Mouse (Mus musculus): ENCODE data around the gene Map6. TPM values are rescaled to one million over a fixed set of nuclear protein-coding genes. Genes with fewer than 3 reads are reported as not detected.

Gene Map6
- polyA plus RNA-seq, 1 experiment: 188 TPM

DNA sequence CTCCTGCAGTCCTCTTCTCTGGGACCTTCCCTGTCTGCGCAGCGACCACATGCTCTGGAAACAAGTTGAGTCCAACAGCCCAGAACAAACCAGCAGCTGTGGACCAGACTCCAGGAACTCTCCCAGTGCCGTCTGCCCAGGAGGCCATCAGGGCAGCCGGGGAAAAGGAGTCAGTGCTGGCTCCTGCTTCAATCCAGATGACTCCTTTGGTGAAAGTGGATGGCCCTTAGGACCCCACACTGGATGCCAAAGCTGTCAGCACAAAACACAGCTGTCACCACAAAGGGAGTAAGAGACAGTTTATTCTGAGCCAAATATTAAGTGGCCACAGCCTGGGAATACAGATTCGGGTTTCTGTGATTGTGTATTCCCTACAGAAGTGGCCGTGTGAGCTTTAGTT lies 23.7 kb downstream of the Map6 start:
- no peak for DNase-seq (ENCODE audit: low read depth)
- no peak for TF ChIP-seq CTCF (IDR thresholded peaks at IDR 0.05; ENCODE audit: borderline replicate concordance, extremely low read depth, insufficient read depth, insufficient read length)
- TF ChIP-seq POLR2A (IDR thresholded peaks at IDR 0.05; ENCODE audit: borderline replicate concordance, extremely low read depth, insufficient read depth, insufficient read length, poor library complexity, severe bottlenecking): no peak

DNA sequence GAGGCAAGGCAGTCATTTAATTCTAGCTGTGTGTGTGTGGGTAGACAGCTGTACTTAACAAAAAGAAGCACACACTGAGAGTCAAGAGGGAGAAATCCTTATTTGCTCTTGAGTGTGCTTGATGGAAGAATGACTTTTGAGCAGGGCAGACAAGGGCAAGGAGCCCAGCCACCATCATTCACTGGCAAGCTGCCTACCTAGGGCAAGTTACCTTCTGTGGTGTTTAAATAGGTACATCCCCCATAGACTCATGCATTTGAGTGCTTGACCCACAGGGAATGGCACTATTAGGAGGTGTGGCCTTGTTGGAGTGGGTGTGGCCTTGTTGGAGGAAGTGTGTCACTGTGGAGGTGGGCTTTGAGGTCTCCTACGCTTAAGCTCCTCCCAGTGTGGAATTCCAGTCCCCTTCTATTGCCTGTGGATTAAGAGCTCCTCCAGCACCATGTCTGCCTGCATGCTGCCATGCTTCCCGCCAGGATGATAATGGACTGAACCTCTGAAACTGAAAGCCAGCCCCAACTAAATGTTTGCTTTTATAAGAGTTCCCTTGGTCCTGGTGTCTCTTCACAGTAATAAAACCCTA lies 27.0 kb downstream of the Map6 start:
- TF ChIP-seq CTCF (IDR thresholded peaks at IDR 0.05; ENCODE audit: borderline replicate concordance, extremely low read depth, insufficient read depth, insufficient read length) (no peak), POLR2A (IDR thresholded peaks at IDR 0.05; ENCODE audit: borderline replicate concordance, extremely low read depth, insufficient read depth, insufficient read length, poor library complexity, severe bottlenecking) (no peak)
- no peak for DNase-seq (ENCODE audit: low read depth)

GRCm38 (mm10) chr7:99295104-99295503 lies 27.9 kb downstream of the Map6 start:
- TF ChIP-seq CTCF (IDR thresholded peaks at IDR 0.05; ENCODE audit: borderline replicate concordance, extremely low read depth, insufficient read depth, insufficient read length) (no peak), POLR2A (IDR thresholded peaks at IDR 0.05; ENCODE audit: borderline replicate concordance, extremely low read depth, insufficient read depth, insufficient read length, poor library complexity, severe bottlenecking) (no peak)
- no peak for DNase-seq (ENCODE audit: low read depth)

DNA sequence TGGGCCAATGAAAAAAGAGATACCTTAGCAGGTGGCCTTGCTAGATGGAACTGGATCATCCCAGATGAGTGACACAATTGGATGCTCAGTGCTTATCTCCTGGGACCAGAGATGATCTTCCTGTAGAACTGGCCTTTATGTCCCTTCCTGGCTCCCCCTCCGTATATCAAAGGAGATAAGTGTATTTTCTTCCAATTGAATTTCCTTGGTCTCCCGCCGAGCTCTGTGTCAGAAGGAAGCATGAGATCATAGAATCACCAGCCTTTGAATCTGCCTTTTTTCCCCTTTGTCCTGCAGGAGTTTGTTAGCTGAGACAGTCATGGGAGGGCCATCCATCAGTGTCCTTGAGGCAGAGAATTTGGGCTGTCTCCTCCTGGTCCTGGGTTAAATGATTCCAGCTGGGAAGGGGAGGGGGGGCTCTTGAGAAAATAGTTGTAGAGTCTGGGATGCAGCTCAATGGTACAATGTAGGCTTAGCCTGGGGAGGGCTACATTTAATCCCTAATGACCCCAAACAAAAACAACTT lies 33.5 kb downstream of the Map6 start:
- TF ChIP-seq CTCF (IDR thresholded peaks at IDR 0.05; ENCODE audit: borderline replicate concordance, extremely low read depth, insufficient read depth, insufficient read length) (no peak), POLR2A (IDR thresholded peaks at IDR 0.05; ENCODE audit: borderline replicate concordance, extremely low read depth, insufficient read depth, insufficient read length, poor library complexity, severe bottlenecking) (no peak)
- peak; percentile 64 for DNase-seq (ENCODE audit: low read depth)

DNA sequence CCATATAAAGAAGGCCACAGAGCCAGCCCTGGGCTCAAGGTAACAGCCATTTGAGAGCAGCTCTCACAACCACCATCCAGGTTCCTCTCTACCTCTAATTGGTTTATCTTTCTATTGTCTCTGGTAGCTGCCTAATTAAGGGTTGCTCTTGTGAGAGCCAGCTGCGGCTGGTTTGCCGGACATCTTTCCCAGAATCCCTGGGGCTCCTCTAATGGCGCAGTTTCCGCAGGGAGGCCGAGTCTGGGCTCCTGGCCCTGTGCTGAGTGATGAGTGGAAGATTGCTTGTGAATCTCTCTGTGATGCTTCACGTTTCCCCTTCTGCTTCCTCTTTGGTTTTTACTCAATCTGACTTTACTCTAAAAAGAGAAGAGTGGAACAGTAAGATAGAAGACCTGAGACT lies 36.8 kb downstream of the Map6 start:
- peak; percentile 83 for DNase-seq (ENCODE audit: low read depth)
- no peak for TF ChIP-seq POLR2A (IDR thresholded peaks at IDR 0.05; ENCODE audit: borderline replicate concordance, extremely low read depth, insufficient read depth, insufficient read length, poor library complexity, severe bottlenecking)
- no peak for TF ChIP-seq CTCF (IDR thresholded peaks at IDR 0.05; ENCODE audit: borderline replicate concordance, extremely low read depth, insufficient read depth, insufficient read length)

DNA sequence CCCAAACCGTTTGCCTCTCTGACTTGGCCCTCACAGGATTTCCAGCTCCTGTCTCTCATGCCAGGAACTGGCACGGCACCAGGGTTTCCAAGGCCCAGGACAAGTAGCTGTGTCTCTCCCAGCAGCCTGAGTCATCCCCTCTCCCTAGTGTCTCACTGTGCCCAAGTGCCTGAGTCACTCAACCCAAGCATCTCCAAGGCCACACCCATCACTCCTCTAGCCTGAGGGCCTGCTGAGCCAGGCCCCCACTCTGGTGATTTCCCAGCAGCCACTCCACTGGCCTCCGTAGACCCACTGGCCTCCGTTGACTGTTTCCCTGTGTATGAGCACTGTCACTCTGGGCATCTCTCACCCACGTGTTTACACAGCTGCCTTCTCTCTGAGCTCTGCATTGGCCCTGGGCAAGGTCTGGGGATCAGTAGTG lies 37.7 kb downstream of the Map6 start:
- DNase-seq (ENCODE audit: low read depth): peak; percentile 79
- TF ChIP-seq CTCF (IDR thresholded peaks at IDR 0.05; ENCODE audit: borderline replicate concordance, extremely low read depth, insufficient read depth, insufficient read length) (no peak), POLR2A (IDR thresholded peaks at IDR 0.05; ENCODE audit: borderline replicate concordance, extremely low read depth, insufficient read depth, insufficient read length, poor library complexity, severe bottlenecking) (no peak)

DNA sequence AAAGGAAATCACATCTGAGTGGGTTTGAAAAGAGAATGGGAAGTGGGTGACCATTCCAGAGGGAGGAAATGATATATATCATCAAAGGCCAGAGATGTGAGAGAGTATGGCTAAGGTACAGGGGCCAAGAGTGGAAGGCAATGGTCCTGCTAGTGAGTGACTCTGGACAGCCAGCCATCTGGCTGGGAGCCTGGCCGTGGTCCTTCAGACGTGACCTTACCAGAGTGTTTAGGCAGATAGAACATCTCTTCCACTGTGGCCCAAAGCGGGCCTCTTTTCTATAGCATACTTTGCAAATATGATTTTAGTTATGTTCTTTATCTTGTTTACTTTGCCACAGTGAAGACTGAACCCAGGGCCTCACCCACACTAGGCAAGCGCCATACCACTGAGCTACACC lies 38.4 kb downstream of the Map6 start:
- no peak for DNase-seq (ENCODE audit: low read depth)
- TF ChIP-seq POLR2A (IDR thresholded peaks at IDR 0.05; ENCODE audit: borderline replicate concordance, extremely low read depth, insufficient read depth, insufficient read length, poor library complexity, severe bottlenecking): no peak
- TF ChIP-seq CTCF (IDR thresholded peaks at IDR 0.05; ENCODE audit: borderline replicate concordance, extremely low read depth, insufficient read depth, insufficient read length): no peak

DNA sequence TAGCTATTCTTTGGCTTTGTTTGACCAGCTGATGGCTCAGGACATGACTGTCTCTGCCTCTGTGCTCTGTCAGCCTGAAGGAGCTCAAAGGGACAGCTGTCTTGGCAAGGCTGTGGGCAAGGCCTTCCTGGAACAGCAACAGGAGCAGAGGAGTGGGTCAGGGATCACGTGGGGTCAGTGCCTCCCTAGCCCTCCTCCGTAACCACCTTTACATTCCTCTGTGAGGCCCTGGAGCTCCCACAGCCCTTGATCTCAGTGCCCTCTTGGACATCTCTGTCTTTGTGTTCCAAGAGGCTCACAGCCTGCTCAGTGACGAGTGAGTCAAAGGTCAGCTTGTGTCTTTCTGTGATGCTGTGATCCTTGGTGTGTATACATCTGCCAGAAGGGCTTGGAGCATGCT lies 39.4 kb downstream of the Map6 start:
- TF ChIP-seq CTCF (IDR thresholded peaks at IDR 0.05; ENCODE audit: borderline replicate concordance, extremely low read depth, insufficient read depth, insufficient read length) (no peak), POLR2A (IDR thresholded peaks at IDR 0.05; ENCODE audit: borderline replicate concordance, extremely low read depth, insufficient read depth, insufficient read length, poor library complexity, severe bottlenecking) (no peak)
- DNase-seq (ENCODE audit: low read depth): no peak

- TF ChIP-seq CTCF (IDR thresholded peaks at IDR 0.05; ENCODE audit: borderline replicate concordance, extremely low read depth, insufficient read depth, insufficient read length) (no peak), POLR2A (IDR thresholded peaks at IDR 0.05; ENCODE audit: borderline replicate concordance, extremely low read depth, insufficient read depth, insufficient read length, poor library complexity, severe bottlenecking) (no peak)
- DNase-seq (ENCODE audit: low read depth): peak; percentile 39
These were observed 44.2 kb downstream of the Map6 start for GRCm38 (mm10) chr7:99311433-99311832.

GRCm38 (mm10) chr7:99312058-99312457 lies 44.8 kb downstream of the Map6 start:
- TF ChIP-seq CTCF (IDR thresholded peaks at IDR 0.05; ENCODE audit: borderline replicate concordance, extremely low read depth, insufficient read depth, insufficient read length) (no peak), POLR2A (IDR thresholded peaks at IDR 0.05; ENCODE audit: borderline replicate concordance, extremely low read depth, insufficient read depth, insufficient read length, poor library complexity, severe bottlenecking) (no peak)
- peak; percentile 66 for DNase-seq (ENCODE audit: low read depth)

DNA sequence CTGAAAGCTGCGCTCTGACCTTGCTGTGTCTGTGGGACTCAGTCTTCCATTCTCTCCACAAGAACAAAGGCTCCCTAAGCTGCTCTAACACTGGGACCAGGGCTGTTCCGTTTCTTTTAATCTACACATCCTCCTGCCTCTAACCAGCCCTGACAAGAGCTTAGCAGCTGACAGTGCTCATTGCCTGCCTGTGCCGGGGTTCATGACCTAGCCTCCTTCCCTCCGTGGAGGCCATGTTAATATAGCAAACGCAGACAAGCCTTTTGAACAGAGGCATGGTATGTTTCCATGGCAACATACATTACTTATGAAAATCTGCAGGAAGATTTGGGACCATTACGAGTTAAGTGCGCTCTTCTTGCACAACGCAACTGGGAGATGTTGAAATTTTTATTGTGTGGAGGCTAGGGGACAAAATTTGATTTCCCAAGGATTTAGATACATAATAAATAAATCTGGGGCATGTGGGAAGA lies 45.5 kb downstream of the Map6 start:
- TF ChIP-seq CTCF (IDR thresholded peaks at IDR 0.05; ENCODE audit: borderline replicate concordance, extremely low read depth, insufficient read depth, insufficient read length): no peak
- peak; percentile 93 for DNase-seq (ENCODE audit: low read depth)

DNA sequence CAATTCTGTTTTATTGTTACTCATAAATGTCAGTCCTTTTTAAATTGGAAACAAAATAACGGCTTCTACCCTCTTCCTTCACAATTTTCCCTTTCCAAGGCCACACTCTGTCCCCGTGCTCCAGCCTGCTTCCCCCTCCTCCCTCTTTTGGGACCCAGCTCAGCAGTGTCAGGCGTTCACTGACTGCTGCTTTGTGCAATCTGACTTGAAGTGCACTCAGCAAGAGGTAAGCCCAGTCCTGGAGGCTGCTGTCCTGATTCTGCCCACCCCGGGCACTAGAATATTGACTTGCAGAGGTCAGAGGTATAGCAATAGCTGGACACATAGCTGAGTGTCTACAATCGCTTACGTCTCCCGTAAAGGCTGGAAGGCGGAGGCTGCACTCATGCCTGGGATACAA lies 46.0 kb downstream of the Map6 start:
- peak; percentile 58 for DNase-seq (ENCODE audit: low read depth)
- TF ChIP-seq CTCF (IDR thresholded peaks at IDR 0.05; ENCODE audit: borderline replicate concordance, extremely low read depth, insufficient read depth, insufficient read length) (no peak), POLR2A (IDR thresholded peaks at IDR 0.05; ENCODE audit: borderline replicate concordance, extremely low read depth, insufficient read depth, insufficient read length, poor library complexity, severe bottlenecking) (no peak)
